Mouse (Mus musculus) B cell, adult 62 days (primary cell): ENCODE measurements around the gene Mgst2. TPM values are rescaled to one million over a fixed set of nuclear protein-coding genes. Genes with fewer than 3 reads are reported as not detected.

ENCODE experiments used
- total RNA-seq: library from RNA; stranded (reverse); gene quantifications from 4 replicates; pipeline ENCODE4 v1.2.4, GENCODE M21; 2023

Gene Mgst2
- 5.2 to 12.1 TPM (median 7.9 TPM) in 4 replicates for total RNA-seq

GRCm38 (mm10) chr3:51660060-51660459 lies at the start of gene Mgst2:
Mgst2 (plus strand) TSS chr3:51660360.

Other genes starting within 250 kb of the Mgst2 start
- gene Naa15, start 245.2 kb upstream of the Mgst2 start, total RNA-seq: 103 to 137 TPM (median 123 TPM) in 4 replicates
- gene Rab33b, start 176.4 kb upstream of the Mgst2 start, total RNA-seq: 26.2 to 30.4 TPM (median 28.4 TPM) in 4 replicates
- 33.7 to 41.4 TPM (median 36.7 TPM) in 4 replicates for gene Setd7, start 99.5 kb upstream of the Mgst2 start, total RNA-seq